Mouse (Mus musculus) heart, postnatal 4 days (tissue): ENCODE measurements around the gene Kif21a. TPM values are rescaled to one million over a fixed set of nuclear protein-coding genes. Genes with fewer than 3 reads are reported as not detected.

ENCODE experiments used
- DNase-seq: peaks from one replicate; pipeline ENCODE4 v3.0.0; 2021
- total RNA-seq, 2 experiments: library from RNA; stranded (reverse); gene quantifications; 2 replicates each; pipeline ENCODE4 v1.2.3; 2021

Gene Kif21a
- total RNA-seq = 1 to 10 TPM; 7.3 to 8.0 TPM

- peak; percentile 73 for DNase-seq
These were observed at the start of gene Kif21a for GRCm38 (mm10) chr15:91049496-91050441. Gene Kif21a (minus strand): TSS chr15:91049948.

DNA sequence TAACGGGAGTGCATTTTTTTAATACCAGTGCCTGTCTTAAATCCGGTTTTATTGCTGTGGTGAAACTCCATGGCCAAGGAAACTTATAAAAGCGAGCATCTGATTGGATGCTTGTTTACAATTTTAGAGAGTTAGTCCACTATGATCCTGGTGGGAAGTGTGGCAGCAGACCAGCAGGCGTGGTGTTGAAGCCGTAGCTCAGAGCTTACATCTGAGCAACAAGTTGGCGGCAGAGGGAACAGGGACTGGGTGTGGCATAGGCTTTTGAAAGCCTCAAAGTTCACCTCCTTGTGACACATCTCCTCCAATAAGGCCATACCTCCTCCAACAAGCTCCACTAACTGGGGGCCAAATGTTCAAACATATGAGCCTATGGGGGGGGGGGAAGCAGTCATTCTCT is 46.9 kb upstream of the Kif21a start:
- no peak for DNase-seq

GRCm38 (mm10) chr15:91089427-91089826 is 39.7 kb upstream of the Kif21a start:
- DNase-seq = no peak

DNA sequence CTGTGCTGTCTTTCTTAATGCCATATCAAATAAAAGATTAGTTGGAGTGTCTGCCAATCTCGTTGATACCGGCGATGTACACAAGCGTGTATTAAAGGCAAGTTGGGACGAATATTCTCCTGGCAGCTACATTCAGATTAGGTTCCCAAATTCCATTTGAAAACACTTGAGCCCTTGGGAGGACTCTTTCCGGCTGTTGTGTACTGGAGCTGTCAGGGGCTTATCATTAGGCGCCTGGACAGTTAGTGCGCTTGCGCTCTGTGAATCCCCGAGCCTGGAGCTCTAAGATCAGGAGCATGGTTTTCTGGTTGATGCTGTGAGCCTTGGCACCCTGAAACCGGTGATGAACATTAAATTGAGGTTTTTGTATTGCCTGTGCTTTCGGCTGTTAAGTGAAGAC is 38.3 kb upstream of the Kif21a start:
- DNase-seq = peak; percentile 25

DNA sequence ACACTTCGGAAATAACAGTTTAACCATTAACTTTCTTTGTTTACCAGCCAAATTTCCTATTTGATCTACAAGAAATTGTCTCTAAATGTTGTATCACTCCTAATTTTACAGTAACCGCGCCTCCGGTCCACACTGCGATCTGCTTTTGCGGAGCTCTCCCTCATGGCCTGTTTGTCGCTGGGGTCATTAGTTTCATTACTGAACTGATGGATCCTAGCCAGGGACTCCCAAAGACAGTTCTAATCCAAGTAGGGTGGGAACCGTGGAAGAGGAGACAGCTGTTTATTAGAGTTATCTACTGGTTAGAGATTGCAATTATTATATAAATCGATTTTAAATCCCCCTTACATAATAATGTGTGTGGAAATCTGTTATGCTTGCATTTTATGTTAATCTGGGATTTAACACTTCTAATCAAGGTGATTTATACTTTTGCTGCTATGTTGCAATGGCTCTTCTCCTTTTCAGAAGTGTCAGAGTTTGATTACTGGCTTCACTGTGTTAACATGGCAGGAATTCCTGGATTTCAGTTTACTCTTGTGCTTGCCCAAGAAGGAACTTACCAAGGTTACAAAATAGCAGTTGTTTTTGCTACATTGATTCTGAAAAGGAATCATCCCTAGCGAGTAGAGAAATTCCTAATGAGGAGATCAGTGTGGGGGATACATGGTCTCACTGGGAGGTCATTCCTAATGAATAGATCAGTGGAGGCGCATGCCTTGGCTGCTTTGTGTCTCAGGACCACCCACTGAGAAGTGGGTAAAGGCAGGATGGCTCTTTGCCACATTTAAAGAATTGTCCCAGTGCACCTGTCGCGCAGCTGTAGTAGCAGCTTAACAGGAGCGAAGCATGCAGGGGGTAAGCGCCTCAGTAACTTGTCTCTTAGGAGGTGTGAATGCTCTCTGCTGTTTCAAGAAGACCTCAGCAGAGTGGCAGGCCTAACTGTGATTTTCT is 28.0 kb upstream of the Kif21a start:
- no peak for DNase-seq

DNA sequence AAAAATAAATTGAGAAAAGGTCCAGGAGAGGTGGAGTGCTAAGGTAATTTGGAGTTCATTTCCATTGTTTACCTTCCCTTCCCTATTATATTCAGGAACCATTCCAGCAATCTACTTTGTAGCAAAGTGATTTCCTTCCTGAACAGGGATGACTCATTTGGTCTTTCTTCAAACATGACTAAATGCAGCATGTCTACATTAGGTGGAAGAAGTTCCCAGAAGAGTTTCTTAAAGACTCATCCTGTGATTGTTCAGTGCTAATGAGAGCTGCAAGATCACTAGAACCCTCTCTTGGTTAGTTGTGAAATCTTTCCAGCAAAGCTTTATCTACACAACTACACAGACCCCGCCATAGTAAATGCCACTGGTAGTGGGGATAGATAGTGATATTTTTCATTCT is 22.7 kb upstream of the Kif21a start:
- no peak for DNase-seq

- DNase-seq = no peak
These were observed 14.6 kb upstream of the Kif21a start for GRCm38 (mm10) chr15:91064310-91064826.

DNA sequence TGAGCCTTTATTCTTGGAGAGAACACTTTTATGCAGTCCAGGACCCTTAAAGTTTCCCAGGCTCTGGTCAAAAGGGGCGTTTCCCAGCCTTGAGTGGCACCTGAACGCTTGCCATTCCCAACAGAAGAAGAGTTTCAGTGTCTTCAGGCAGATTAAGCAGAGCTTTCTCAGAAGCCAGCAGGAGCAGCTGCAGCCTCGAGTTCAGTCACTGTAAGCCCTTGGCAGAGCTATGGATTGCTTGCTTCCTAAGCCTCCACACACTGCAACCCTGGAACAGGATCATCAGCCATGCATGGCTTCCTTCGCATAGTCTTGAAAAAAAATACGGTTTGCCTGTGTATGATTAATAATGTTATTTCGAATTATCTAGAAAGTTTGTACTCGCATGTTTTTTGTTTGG is 14.1 kb upstream of the Kif21a start:
- no peak for DNase-seq

DNA sequence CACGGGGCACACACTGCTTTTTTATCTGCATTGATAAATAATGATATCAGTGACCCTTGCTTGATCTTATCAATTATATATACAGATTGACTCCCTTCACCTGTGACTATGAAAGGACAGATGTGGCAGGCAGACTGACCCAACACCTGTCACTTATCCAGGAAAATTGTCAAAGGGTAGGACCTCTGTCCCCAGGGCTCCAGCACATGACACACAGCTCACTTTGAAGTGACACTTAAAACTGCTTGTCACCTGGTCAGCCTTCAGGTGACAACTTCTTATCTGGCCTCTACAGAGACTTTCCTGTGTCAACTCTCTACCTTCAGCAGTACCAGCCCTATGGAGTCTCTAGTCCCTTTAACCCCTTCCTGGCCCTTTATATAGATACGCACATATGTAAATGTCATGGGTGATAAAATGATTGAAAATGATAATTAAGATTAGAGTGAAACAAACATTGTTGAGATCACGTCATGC is 7.2 kb upstream of the Kif21a start:
- no peak for DNase-seq

GRCm38 (mm10) chr15:91056176-91056865 is 6.6 kb upstream of the Kif21a start:
- DNase-seq = no peak

GRCm38 (mm10) chr15:91048951-91049495 is 725 bp downstream of the Kif21a start:
- no peak for DNase-seq

GRCm38 (mm10) chr15:91047627-91048026 is 2.1 kb downstream of the Kif21a start:
- no peak for DNase-seq

GRCm38 (mm10) chr15:91046506-91046905 is 3.2 kb downstream of the Kif21a start:
- DNase-seq = no peak

DNA sequence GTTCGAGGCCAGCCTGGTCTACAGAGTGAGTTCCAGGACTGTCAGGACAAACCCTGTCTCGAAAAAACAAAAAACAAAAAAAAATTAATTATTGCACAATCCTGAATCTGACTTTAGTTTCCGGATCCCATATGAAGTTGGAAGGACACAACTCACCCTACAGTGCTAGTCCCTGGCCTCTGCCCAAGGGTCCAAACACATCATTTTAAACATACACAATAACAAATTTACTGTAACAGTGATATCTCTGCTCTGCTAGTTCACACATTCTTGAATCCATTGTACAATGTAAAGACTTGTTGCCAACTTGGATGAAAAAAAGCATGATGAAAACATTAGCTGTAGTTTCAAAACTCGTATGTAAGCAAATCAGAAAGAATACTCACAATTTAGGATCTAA is 6.5 kb downstream of the Kif21a start:
- DNase-seq = no peak

- DNase-seq = no peak
These were observed 10.9 kb downstream of the Kif21a start for GRCm38 (mm10) chr15:91038860-91039259.

- no peak for DNase-seq
These were observed 15.7 kb downstream of the Kif21a start for GRCm38 (mm10) chr15:91034090-91034489.

DNA sequence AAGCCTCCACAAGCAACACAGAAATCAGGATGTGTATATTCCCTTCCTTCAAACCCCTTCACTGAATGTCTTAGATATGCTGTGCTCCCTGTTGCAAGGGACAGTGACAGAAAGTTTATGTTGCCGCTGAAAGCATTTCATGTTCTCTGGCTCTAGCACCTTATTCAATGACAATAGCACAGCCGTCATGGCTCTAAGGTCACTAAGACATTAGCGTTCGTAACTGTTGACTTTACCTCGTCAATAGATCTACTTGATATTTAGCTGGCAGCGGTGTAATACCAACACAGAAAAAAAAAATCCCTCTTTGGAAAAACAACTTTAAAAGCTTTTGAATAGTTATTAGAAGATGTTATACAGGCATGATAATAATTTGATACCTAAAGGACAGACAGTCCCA is 16.2 kb downstream of the Kif21a start:
- DNase-seq = no peak

DNA sequence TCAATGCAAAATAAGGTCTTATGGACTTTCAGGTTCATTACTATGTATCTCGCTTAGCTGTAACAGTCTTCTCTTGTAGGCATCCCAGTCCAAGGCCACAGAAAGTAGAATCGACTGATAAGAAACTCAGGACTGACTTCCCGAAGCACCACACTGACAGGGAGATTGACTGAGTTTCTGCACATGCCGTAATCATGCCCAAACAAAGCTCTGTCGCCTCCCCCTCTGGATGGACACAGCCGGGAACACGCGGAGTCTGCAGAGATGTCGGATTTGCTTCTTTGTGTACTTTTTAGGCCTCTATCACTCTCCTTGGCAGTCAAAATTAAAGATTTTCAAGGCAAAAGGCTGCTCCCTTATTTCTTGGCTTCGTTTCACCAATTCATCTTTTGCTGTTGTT is 20.8 kb downstream of the Kif21a start:
- no peak for DNase-seq

DNA sequence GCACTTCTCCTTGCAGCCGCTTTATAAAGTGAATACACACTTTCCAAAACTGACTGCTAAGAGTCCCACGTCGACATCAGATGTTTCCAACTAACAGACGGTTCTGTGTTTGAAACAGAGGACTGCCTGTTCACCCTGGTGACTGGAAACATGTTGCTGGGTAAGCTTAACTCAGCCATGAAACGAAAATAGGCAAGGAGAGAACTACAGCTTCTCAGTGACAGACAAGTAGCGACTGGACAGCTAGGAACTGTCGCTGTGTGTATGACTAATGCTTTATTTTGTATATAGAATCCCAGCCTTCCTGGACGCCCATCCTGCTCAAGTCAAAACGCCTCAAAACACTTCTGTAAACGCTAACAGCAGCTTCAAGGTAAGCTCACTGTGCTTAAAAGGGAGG is 21.3 kb downstream of the Kif21a start:
- no peak for DNase-seq

GRCm38 (mm10) chr15:91022276-91022675 is 27.5 kb downstream of the Kif21a start:
- DNase-seq = no peak

DNA sequence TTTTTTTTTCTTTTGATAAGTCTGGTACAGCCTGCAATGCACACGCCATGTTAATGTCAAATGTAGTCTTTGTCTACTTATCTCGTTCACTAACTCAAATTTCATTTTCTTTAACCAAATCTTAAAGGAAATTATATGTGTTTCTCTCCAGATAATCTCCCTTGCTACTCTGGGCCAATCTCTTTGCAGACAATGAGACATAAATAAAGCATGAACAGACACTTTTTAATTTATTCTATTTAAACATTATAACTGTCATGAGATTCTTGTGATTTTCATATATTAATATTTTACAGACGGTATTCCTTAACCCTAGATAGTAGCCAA is 30.9 kb downstream of the Kif21a start:
- no peak for DNase-seq
